Mouse (Mus musculus): ENCODE results near the gene Mgll. TPM values are rescaled to one million over a fixed set of nuclear protein-coding genes. Genes with fewer than 3 reads are reported as not detected.
A peak's percentile ranks its signal among the peaks of the same experiment; 100 is the strongest.

Mgll gene
- total RNA-seq, 2 experiments from 2014 or later, result 173 to 177 TPM

- intact Hi-C loops (cut with DNase I), result no loop called here
Measured at GRCm38 (mm10) chr6:88872811-88873210, 148.6 kb downstream of the Mgll start.

DNA sequence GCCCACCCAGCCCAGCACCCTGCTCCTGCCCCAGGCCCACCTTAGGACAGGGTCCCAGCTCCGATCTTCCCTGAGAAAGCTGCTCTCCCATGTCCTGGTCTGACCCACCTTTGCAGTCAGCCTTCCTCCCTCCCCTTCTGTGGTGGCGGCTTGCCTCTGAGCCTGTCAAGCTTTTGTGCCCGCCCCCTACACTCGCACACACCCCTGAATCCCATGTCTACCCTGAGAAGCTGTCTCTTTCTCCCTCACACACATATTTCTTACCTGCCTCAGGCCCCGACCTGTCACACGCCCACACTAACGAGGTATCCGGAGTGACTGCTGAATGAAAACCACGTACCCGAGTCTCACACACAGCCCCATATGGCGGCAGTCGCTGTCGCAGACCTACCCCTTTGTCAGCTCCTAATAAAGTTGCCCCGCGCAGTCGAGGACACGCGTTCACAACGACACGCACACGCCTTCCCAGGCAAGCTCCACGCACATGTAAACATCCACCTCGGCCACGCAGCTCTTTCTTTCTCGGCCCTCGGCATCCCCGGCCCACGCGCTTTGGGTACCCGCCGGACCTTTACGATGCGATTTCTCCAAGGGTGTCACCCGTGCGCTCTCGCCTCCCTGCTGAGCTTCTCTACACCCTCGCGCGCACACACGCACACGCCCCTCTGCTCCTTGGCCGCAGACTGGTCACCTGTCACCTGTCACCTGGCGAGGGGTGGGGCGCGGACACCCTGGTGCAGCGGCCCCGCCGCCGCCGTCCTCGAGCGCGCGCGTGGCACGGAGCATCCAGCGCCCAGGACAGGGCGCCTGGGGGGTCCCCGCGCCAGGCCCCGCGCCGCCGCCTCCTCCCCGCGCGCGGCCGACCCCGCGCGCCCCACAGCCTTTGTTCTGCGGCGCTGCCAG is 150.0 kb downstream of the Mgll start:
- peak in 1 of 2 experiments; percentile 40 for DNase-seq
- intact Hi-C loops (cut with DNase I), result no loop called here

More at GRCm38 (mm10) chr6:88872811-88873210, 148.6 kb downstream of the Mgll start:
- no peak for DNase-seq

GRCm38 (mm10) chr6:88874868-88875508 is 150.8 kb downstream of the Mgll start, which contains the start of gene Podxl2:
Gene Podxl2 (minus strand): TSS chr6:88875044.
- peak; percentile 87 to 88 for DNase-seq
- intact Hi-C loops (cut with DNase I), result no loop called here

Other genes with a start within 250 kb of the Mgll start
- gene Sec61a1, start 205.5 kb upstream of the Mgll start, total RNA-seq (2021), result 10 to 100 TPM; 62.0 to 64.2 TPM
- gene Kbtbd12, start 86.5 kb upstream of the Mgll start, total RNA-seq (2021), result 10 to 100 TPM; 32.7 to 36.1 TPM
- gene Abtb1, start 117.6 kb downstream of the Mgll start, total RNA-seq (2021), result 10 to 100 TPM; 23.4 to 24.3 TPM
- 10 to 100 TPM; 26.7 to 27.4 TPM for gene Podxl2, start 150.6 kb downstream of the Mgll start, total RNA-seq (2021)
- 10 to 100 TPM; 11.0 to 15.4 TPM for gene Mcm2, start 174.4 kb downstream of the Mgll start, total RNA-seq (2021)
- gene Tpra1, start 177.8 kb downstream of the Mgll start, total RNA-seq (2021), result 10 to 100 TPM; 34.7 to 38.9 TPM

Measured in heart, postnatal 14 days (tissue).